Mouse (Mus musculus): ENCODE results near the gene Rragd.
"Not testable (repeated sequence)": the region's sequence is repeated elsewhere in the genome, so short reads cannot be mapped to it uniquely, and the experiment has no call there.

Gene Rragd

DNA sequence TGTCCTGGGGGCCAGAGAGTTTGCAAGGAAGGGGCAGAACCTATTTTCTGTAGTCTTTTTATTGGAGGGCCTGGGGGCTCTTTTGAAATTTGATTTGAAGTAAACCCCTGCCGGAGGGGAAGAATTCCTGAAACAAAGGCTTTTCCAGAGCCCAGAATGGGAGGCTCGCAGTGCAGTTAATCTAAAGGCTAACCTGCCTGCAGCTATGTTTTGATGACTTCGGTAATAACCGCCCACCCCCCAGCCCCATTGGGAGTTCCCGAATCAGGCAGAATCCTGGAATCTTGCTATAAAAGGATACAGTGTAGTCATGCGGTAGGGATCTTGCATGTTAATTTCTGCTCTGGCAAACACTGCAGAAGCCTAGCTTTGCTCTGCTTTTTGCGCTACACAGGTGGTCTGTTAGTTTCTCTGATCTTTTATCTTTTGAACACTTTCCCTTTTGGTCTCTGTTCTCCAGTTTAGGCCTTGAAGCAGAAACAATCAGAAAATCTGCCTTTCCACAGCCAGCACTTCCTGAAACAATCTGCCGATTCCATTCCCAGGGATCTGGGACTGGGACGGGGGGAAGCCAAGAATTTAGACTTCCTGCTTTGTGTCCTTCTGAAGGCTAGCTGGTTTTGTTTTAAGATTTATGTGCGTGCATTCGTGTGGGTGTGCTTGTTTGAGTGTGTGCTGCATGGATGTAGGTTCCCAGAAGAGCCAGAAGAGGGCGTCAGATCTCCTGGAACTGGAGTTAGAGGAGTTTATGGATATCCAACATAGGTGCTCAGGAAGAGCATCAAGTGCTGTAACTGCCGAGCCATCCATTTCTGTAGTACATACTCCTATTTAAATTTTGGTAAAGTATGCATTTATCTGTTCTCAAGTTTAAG is 2.2 kb downstream of the Rragd start:
- no peak for DNase-seq (ENCODE audit: low read depth, low spot score)

DNA sequence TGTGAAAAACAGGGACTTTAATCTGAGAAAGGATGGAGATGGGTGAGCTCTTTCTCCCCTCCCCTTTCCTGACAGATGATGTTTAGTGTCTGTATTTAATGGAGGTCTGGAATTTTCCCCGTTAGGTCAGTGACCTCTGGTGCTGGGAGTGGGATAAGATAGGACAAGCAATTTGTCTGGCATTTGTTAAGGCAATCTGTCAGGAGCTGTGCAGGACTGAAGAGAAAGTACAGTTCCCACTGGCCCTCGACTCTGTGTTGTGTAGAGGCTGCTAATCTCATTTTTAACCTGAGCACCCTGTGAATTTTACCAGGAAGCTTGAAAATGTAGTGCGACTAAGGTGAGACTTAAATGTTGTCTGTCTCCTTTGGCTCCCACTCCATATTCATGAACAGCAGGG is 2.8 kb downstream of the Rragd start:
- no peak for DNase-seq (ENCODE audit: low read depth, low spot score)

DNA sequence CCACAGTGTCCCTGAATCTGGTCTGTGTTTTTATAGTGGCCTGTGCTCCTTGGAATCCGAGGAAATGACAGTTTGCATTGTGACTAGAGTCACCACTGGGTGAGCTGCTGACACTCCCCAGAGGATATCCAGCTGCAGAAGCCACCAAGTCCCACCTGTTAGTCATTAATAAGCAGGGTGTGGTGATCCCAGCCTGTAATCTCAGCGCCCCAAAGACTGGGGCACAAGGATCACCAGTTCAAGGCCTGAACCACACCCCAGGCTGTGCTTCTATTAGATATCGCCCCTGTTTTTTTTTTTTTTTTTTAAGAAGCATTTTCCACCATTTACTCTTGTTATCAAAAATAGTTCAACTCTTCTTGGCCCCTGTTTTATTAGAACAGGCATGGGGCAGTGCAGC is 4.2 kb downstream of the Rragd start:
- DNase-seq (ENCODE audit: low read depth, low spot score): no peak

DNA sequence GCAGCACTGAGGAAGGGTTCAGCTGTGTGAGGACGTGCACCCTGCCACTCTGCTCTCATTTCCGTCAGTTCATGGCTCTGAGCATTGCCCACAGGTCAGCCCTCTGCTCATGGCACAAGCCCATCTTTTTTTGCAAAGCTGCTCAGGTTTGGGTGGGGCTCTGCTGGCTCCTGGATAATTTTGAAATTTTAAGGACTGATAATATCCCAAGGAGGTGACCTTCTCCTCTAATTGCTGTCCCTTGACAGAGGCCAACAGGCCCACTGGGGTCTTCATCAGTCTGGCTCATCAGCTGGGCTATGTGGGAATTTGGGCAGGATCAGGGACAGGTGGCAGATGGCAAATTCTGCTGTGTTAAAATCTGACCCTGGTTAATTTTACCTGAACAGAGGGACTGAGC is 6.5 kb downstream of the Rragd start:
- DNase-seq (ENCODE audit: low read depth, low spot score): no peak

DNA sequence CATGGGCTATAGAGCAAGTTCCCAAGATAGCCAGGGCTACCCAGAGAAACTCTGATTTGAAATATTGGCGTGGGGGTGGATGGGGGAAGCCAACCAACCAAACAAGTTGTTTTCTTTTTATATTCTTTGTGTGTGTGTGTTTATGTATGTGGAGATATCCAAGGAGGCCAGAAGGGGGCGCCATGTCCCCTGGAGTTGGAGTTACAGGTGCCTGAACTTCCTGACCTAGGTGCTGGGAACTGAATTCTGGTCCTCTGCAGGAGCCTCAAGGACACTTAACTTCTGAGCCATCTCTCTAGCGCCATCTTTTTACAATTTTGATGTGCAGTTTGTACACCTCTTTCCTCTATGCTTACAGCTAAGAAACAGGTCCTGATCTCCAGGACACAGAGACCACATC is 11.3 kb downstream of the Rragd start:
- DNase-seq (ENCODE audit: low read depth, low spot score): no peak

DNA sequence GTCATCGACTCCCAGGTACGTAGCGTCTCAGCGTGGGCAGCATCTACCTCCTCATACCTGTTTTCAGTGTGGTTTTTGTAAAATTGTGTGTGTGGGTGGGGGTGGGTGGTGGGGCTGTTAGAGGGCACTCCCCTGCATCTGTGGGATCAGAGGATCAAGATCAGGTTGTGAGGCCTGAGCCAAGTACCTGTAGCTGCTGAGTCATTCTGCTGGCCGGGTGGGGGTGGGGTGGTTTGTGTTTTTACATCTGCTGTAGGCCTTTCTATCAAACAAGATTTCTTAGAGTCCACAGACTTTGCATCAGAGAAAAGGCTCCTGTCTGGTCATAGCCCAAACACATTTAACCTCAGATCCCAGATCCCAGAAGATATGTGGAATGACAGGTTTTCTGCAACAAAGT is 13.2 kb downstream of the Rragd start:
- DNase-seq (ENCODE audit: low read depth, low spot score): no peak

DNA sequence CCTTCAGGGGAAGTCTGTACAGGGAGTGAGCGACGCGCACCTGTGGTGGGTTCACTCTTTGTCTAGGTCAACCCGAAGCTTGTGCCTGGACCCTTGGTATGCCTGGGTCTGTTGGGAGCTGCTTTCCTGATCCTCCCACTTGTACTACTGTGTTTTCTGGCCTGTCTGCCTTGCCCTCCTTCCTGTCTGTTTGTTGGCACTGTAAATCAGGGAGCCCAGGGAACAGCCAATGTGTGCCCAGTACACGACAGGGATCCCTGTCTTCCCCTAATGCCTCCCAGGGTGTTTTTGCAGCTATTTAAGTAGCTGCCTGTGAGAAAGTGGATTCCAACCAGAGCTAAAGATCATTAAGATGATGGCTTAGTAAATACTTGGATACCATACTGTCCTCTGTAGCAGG is 14.7 kb downstream of the Rragd start:
- no peak for DNase-seq (ENCODE audit: low read depth, low spot score)

DNA sequence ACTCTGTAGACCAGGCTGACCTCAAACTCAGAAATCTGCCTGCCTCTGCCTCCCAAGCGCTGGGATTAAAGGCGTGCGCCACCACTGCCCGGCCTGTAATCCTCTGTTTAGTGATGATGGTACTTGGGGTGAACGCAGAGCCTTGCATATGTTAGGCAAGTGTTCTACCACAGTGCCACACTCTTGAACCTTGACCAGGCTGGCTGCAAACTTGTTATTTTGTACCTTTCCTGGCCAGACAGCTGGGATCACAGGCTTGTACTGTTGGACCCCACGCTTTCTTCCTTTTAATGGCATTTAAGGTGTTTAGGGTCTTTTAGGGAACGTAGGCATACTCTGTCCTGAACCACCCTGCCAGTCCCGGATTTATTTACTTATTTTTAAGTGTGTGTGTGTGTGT is 16.2 kb downstream of the Rragd start:
- no peak for DNase-seq (ENCODE audit: low read depth, low spot score)

DNA sequence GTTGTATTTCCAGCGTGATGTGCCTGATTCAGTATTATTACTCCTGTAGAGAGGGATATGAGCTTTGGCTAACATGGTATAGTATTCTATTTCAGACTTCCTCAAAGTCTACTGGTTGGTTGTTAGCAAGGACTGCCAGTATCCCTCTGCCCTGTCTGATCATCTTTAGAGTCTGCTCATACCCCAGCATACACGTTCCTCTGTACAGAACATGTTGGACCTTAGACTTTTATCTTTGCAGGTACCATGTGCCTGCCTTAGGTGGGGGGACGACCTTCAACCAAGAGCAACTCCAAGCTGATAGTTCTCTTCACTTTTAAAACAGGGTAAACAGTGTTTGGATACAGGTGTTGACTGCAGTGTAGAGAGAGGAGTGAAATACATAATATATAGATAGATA is 19.2 kb downstream of the Rragd start:
- no peak for DNase-seq (ENCODE audit: low read depth, low spot score)

DNA sequence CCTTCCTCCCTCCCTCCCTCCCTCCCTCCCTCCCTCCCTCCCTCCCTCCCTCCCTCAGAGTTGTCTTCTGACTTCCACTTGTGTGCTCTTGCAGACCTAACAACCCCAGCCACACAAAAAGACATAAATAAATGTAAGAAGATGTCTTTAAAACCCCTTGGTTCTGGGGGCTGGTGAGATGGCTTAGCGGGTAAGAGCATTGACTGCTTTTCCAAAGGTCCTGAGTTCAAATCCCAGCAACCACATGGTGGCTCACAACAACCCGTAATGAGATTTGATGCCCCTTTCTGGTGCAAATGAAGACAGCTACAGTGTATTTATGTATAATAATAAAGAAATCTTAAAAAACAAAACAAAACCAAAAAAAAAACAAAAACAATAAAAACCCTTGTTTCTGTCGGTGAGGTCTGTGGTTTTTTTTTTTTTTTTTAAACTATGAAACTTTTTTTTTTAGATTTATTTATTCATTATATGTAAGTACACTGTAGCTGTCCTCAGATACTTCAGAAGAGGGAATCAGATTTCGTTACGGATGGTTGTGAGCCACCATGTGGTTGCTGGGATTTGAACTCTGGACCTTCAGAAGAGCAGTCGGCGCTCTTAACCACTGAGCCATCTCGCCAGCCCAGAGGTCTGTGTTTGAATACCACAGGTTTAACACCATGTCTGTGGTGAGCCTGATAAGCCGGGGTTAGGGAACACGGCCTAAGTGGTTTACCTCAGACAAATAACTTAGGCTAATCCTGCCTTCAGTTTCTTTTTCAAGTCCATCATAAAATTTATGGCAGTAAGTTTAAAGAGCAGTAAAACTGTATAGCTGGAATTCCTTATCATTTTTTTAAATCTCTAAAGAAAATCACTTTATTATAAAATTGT is 23.0 kb downstream of the Rragd start:
- not testable (repeated sequence) for DNase-seq (ENCODE audit: low read depth, low spot score)

DNA sequence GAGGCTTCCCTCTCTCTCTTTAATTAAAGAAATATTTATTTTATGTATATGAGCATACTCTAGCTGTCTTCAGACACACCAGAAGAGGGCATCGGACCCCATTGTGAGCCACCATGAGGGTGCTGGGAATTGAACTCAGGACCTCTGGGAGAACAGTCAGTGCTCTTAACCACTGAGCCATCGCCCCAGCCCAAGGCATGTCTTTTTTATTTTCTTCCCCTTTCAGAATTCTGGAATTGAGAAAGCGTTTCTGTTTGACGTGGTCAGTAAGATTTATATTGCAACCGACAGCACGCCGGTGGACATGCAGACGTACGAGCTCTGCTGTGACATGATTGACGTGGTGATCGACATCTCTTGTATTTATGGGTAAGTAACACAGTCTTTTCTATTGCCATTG is 24.0 kb downstream of the Rragd start:
- DNase-seq (ENCODE audit: low read depth, low spot score): no peak

DNA sequence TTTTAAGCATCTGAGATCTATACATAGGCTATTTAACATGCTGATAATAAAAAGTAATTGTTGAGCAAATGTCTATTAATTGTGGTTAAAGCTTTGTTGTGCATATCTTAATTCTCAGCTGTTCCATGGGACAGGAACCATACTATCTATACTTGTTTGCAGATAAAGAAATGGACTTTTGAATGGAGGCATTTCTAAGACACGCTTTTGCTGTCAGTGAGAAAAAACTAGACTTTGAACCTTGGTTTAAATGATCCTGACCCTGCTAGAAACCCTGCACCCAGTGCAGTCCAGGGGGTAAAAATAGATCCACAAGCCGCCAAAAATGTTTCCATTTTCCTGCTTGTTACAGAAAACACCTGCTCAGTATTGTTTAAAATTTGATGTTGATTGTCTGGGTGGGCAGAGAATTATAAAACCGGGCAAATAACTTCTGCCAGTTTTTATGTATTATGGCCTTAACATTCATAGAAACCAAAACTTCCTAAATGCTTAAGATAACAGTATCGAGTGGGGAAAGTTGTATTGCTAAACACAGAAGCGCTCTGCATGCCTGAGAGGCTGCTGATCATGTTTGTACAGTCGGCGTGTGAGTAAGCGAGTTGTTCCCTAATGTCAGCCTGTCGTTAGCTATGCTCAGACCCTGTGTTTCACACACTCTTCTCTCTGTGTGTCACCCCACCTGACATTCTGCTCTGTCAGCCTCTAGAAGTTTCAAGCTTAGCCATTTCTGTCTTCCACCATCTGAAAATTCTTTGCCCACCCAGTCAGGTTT is 24.8 kb downstream of the Rragd start:
- DNase-seq (ENCODE audit: low read depth, low spot score): no peak

DNA sequence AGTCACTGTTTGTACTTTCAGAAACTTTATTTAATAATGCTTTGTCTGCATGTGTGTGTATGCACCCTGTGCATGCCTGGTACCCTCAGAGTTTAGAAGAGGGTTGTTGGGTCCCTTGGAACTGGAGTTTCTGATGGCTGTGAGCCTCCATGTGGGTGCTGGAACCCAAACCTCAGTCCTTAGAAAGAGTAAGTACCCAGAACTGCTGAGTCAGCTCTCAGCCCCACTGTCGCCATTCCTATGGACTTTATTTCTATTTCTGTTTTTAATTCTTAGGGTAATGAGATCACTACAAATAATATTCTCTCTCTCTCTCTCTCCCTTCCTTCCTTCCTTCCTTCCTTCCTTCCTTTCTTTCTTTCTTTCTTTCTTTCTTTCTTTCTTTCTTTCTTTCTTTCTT is 27.2 kb downstream of the Rragd start:
- DNase-seq (ENCODE audit: low read depth, low spot score): no peak

DNA sequence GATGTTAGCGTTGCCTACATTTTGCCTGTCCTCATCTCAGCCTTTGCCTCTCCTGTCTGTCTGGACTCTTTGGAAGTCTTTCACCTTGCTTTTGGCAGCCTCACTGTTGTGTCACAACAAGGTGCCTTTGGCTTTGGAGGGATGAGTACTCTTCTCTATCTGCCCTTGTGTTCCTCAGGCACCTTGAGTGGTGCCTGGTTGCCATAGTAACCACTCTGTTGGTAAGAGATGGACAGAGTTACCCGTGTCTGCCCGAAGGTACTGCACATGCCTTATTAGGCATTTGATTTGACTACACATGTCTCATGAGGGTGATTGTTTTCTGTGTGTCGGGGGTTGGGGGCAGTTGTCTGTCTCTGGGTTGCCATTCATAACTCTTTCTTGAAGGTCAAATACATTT is 29.6 kb downstream of the Rragd start:
- no peak for DNase-seq (ENCODE audit: low read depth, low spot score)

DNA sequence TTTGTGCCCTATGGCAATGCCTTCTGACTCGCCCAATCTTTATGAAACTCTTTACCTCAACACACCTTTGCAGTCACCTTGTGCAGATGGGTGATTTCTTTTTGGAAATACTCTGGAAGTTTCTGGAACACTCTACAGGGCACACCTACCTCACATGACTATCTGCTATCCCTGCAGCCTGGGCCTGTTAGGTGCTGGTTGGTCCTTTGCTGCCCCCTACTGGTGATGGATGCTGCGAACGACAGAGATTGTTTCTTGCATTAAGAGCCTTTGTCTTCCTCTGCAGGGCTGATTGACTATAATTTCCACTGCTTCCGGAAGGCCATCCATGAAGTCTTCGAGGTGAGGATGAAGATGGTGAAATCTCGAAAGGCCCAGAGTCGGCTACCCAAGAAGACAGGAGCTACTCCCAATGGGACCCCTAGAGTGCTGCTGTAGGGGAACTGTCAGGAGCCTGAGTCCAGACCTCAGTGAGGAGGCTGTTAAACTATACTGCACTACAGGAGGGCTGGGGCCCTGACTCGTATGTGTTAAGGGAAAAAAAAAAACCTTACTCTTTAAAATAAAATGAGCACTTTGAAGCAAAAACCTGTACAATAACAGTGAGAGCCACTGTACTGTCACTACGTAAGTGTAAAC is 35.6 kb downstream of the Rragd start:
- peak; percentile 78 for DNase-seq (ENCODE audit: low read depth, low spot score)

DNA sequence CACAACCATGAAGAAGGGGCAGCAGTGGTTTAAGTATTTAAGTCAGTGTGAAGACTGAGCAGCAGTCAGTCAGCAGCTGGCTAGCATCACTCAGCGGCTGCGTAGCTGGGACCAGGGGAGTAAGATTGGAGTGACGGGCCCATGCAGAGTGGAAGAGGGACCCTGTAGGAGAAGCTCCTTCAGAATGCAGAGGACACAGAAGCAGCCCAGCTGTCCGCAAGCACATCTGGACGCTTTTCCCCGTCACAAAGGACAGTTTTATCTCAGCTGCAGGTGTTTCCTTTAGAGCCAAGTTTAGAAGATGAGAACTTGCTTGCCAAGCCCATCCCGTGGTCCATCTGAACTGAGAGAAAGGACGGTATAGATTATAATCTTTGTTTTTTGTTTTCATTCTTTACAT is 41.6 kb downstream of the Rragd start:
- DNase-seq (ENCODE audit: low read depth, low spot score): no peak

DNA sequence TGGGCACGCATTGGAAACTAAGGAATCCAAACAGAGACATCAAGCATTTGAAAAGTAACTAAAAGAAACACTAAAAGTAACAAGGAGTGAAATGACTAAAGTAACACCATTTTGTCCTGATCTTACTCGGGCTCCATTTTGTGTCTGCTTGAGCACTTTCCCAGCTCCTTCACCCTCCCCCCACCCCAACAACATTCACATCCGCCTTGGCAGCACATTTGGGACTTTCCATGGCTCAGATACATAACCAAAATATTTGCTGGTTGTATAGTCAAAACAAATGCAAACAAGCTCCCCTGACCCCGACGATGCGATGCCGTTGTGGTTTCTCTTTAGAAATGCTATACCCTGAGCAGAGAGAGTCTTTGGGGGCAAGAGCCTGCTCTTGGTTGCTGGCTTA is 46.3 kb downstream of the Rragd start:
- DNase-seq (ENCODE audit: low read depth, low spot score): no peak

DNA sequence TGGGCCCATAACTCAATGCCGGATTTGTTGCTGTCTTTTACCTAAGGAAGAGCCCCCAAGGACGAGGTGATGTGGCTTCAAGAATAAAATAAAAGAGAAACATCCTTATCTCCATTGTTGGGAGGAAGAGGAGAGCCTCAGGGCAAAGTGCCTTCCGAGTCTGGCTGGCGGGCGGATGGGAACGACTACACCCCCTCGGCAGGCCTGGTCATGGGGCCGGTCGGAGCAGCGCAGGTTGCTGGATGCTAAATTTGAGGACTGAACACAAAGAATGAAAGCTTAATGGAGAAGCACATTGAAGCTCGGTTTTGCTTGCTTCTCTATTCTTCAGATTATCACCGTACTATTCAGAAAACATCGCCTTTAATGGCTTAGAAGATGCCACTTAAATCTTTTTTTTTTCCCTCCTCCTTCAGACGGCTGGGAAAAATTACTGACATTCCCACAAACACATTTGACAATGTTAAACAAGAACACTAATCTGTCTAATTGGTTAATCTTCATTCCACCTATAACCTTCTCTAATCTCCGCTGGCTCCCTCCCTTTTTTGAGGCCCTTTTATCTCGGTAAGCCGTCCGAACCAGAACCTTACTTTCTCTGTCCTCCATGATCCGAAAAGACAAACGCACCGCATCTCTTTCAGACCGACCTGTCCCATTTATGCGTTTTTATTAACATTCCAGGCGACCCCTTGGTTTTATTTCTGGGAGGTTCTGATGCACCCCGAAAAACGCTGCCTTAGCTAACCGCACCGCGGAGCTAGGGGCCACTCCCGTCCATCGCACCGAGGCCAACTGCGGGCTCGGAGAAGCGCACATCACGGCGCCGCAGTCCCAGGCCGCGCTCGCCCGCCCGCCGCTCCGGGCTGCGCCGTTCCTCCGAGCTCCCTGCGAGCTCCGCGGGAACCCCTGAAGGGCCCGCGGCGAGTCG is 47.7 kb downstream of the Rragd start:
- peak; percentile 27 for DNase-seq (ENCODE audit: low read depth, low spot score)

DNA sequence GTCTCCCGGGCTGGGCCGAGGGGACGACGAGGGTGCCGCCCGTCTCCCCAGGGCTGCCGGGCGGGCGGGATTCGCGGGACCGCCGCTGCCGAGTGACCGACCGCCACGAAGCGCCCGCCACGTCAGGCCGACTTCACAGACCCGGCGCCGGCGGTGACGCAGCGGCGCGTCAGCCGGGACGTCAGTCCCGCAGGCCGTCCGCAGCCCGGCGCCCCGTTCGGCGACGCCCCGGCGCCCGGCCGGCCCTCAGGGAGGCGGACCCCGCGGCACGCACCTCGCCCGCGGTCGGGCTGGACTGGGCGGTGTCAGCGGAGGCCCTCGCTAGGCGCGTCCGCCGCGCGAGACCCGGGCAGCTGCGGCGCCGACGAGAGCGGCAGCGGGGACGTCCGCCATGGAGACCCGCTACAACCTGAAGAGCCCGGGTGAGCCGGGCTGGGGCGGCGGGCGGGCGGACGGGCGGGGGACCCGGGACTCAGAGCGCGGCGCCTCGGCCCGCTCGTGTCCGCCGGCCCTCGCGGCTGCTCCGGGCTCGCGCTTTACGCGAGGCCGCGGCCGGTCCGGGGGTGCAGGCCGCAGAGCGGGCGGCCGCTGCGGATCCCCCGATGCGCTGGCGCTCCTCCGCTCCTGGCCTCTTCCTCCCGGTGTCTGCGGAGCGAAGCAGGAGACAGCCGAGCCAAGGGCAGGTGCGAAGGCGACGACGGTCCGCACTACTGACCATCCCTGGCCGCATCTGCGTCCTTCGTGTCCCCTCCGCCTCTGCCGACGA is 48.5 kb downstream of the Rragd start, which contains the start of gene Ube2j1:
Gene Ube2j1 (plus strand): TSS at position 222 of the 766 bp plus-strand sequence.
- peak; percentile 79 for DNase-seq (ENCODE audit: low read depth, low spot score)

DNA sequence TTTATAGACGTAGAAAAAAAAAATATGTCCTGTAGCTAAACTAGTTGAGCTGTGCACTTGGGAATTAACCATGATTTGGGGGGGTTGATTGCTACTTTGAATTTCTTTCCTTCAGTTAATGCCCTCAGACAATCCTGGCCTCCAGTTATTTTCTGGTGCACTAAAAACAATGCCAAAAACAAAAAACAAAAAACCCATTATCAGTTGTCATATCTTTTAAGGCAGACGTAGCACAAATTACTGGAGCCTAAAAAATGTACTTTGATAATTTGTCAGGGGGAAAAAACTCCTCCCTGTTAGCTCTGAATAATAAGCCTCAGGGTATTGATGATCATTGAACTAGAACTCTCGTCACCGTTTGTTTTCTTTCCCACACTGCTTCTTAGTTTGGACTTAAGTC is 49.2 kb downstream of the Rragd start:
- no peak for DNase-seq (ENCODE audit: low read depth, low spot score)
